Mouse (Mus musculus): ENCODE data around the gene Diras1.

DNA sequence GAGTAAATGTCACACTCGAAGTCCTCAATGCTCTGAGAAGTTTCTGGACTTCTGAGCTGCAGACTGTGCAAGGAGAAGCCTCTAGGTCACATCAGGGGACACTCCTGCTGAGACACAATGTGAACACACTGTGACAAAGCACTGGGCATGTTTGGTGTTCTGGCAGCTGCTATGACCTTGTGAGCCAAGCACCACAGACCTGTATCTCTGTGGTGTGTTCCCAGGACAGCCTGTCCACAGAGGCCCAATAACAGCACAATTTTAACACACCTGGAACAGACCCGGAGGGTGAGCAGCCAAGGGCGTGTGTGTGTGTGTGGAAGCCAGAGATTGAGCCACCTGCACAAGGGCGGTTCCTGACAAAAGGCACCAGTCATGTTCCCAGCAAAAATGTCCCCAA lies 30.8 kb downstream of the Diras1 start:
- TF ChIP-seq CTCF (IDR thresholded peaks at IDR 0.05; ENCODE audit: low read depth) = no peak
- TF ChIP-seq EP300 (IDR thresholded peaks at IDR 0.05; ENCODE audit: low read depth) = no peak
